Mouse (Mus musculus): Measurements from ENCODE around the gene Fam222a. TPM values are rescaled to one million over a fixed set of nuclear protein-coding genes. Genes with fewer than 3 reads are reported as not detected.

Gene Fam222a
- polyA plus RNA-seq, 1 experiment from 2014 or later = 7.1 TPM

GRCm38 (mm10) chr5:114636091-114636490 lies 68.3 kb downstream of the Fam222a start:
- Histone ChIP-seq H3K9me3 (no peaks in the 10 kb centered on the region), H3K27me3 (replicated peaks) (peaks cover 9% of the 10 kb centered on the region; the same call in 1 of the 2 replicates), H3K4me2 (no peak overlapping the region), H3K27ac (no peak overlapping the region), H3K36me3 (replicated peaks) (no peaks in the 10 kb centered on the region), H3K4me1 (peaks cover 7% of the 10 kb centered on the region; the same call in 1 of the 2 replicates), H3K9ac (no peak overlapping the region), H3K4me3 (no peak overlapping the region)
- no peak for ATAC-seq (replicated peaks)
- WGBS = 80% methylated on average over 25 of the region's 25 CpGs

- Histone ChIP-seq H3K4me1 (peaks cover 7% of the 10 kb centered on the region; the same call in 1 of the 2 replicates), H3K4me3 (peak overlapping the region; percentile 11; the same call in 1 of the 2 replicates), H3K36me3 (replicated peaks) (no peaks in the 10 kb centered on the region), H3K4me2 (peak overlapping the region; percentile 43), H3K9ac (no peak overlapping the region), H3K27ac (no peak overlapping the region), H3K9me3 (no peaks in the 10 kb centered on the region), H3K27me3 (replicated peaks) (peaks cover 9% of the 10 kb centered on the region; the same call in 1 of the 2 replicates)
- WGBS = 10% methylated on average over 22 of the region's 22 CpGs
- peak; percentile 74 for ATAC-seq (replicated peaks)
These were observed 71.2 kb downstream of the Fam222a start for GRCm38 (mm10) chr5:114638769-114639644.

- Histone ChIP-seq H3K4me2 (peak overlapping the region; percentile 43), H3K36me3 (replicated peaks) (no peaks in the 10 kb centered on the region), H3K27me3 (replicated peaks) (peaks cover 9% of the 10 kb centered on the region; the same call in 1 of the 2 replicates), H3K4me1 (peaks cover 7% of the 10 kb centered on the region; the same call in 1 of the 2 replicates), H3K9me3 (no peaks in the 10 kb centered on the region), H3K27ac (no peak overlapping the region), H3K4me3 (0 out of 2 replicates have a peak overlapping the region, but pooled peaks have one; percentile 11), H3K9ac (no peak overlapping the region)
- no peak for ATAC-seq (replicated peaks)
- WGBS = 23% methylated on average over 7 of the region's 7 CpGs
These were observed 71.8 kb downstream of the Fam222a start for GRCm38 (mm10) chr5:114639645-114639957.

- Histone ChIP-seq H3K27ac (no peak overlapping the region), H3K9ac (no peak overlapping the region), H3K27me3 (replicated peaks) (peaks cover 10% of the 10 kb centered on the region), H3K9me3 (no peaks in the 10 kb centered on the region), H3K4me1 (peaks cover 7% of the 10 kb centered on the region; the same call in 1 of the 2 replicates), H3K36me3 (replicated peaks) (no peaks in the 10 kb centered on the region), H3K4me2 (no peak overlapping the region), H3K4me3 (no peak overlapping the region)
- WGBS = 78% methylated on average over 10 of the region's 10 CpGs
- ATAC-seq (replicated peaks) = no peak
These were observed 73.0 kb downstream of the Fam222a start for GRCm38 (mm10) chr5:114640809-114641208.

GRCm38 (mm10) chr5:114644918-114645317 lies 77.1 kb downstream of the Fam222a start:
- WGBS = 60% methylated on average over 6 of the region's 6 CpGs
- peaks cover 17% of the 10 kb centered on the region for H3K4me1 ChIP-seq
- no peak overlapping the region for H3K9ac ChIP-seq
- no peak overlapping the region for H3K27ac ChIP-seq
- no peaks in the 10 kb centered on the region for H3K9me3 ChIP-seq
- peaks cover 8% of the 10 kb centered on the region for H3K27me3 ChIP-seq (replicated peaks)
- no peak for ATAC-seq (replicated peaks)
- no peaks in the 10 kb centered on the region for H3K36me3 ChIP-seq (replicated peaks)
- H3K4me3 ChIP-seq = no peak overlapping the region
- H3K4me2 ChIP-seq = no peak overlapping the region

- peaks cover 25% of the 10 kb centered on the region for H3K4me1 ChIP-seq
- H3K36me3 ChIP-seq (replicated peaks) = no peaks in the 10 kb centered on the region
- no peak overlapping the region for H3K4me3 ChIP-seq
- no peak for ATAC-seq (replicated peaks)
- no peak overlapping the region for H3K9ac ChIP-seq
- H3K27ac ChIP-seq = no peak overlapping the region
- no peak overlapping the region for H3K4me2 ChIP-seq
- WGBS = 83% methylated on average over 5 of the region's 5 CpGs
- peaks cover 8% of the 10 kb centered on the region for H3K27me3 ChIP-seq (replicated peaks)
- no peaks in the 10 kb centered on the region for H3K9me3 ChIP-seq
These were observed 78.1 kb downstream of the Fam222a start for GRCm38 (mm10) chr5:114645916-114646315.

GRCm38 (mm10) chr5:114647211-114647974 lies 79.6 kb downstream of the Fam222a start:
- 2% methylated on average over 27 of the region's 27 CpGs for WGBS
- peaks cover 8% of the 10 kb centered on the region for H3K27me3 ChIP-seq (replicated peaks)
- H3K9ac ChIP-seq = peak overlapping the region; percentile 15; the same call in 1 of the 2 replicates
- H3K4me2 ChIP-seq = peak overlapping the region; percentile 61
- peak; percentile 53; the same call in 1 of the 2 replicates for ATAC-seq (replicated peaks)
- peaks cover 29% of the 10 kb centered on the region for H3K4me1 ChIP-seq
- no peak overlapping the region for H3K27ac ChIP-seq
- H3K36me3 ChIP-seq (replicated peaks) = no peaks in the 10 kb centered on the region
- peak overlapping the region; percentile 30 for H3K4me3 ChIP-seq
- no peaks in the 10 kb centered on the region for H3K9me3 ChIP-seq

GRCm38 (mm10) chr5:114648728-114649311 lies 81.0 kb downstream of the Fam222a start:
- no peaks in the 10 kb centered on the region for H3K9me3 ChIP-seq
- H3K36me3 ChIP-seq (replicated peaks) = no peaks in the 10 kb centered on the region
- no peak for ATAC-seq (replicated peaks)
- no peak overlapping the region for H3K9ac ChIP-seq
- H3K27ac ChIP-seq = no peak overlapping the region
- H3K4me2 ChIP-seq = no peak overlapping the region
- no peak overlapping the region for H3K4me3 ChIP-seq
- H3K27me3 ChIP-seq (replicated peaks) = peaks cover 11% of the 10 kb centered on the region
- 58% methylated on average over 11 of the region's 11 CpGs for WGBS
- peaks cover 29% of the 10 kb centered on the region for H3K4me1 ChIP-seq

GRCm38 (mm10) chr5:114651002-114651401 lies 83.2 kb downstream of the Fam222a start:
- no peak overlapping the region for H3K4me3 ChIP-seq
- peaks cover 10% of the 10 kb centered on the region for H3K27me3 ChIP-seq (replicated peaks)
- ATAC-seq (replicated peaks) = no peak
- H3K9ac ChIP-seq = no peak overlapping the region
- no peak overlapping the region for H3K27ac ChIP-seq
- no peaks in the 10 kb centered on the region for H3K9me3 ChIP-seq
- H3K4me2 ChIP-seq = no peak overlapping the region
- peaks cover 29% of the 10 kb centered on the region for H3K4me1 ChIP-seq
- 31% methylated on average over 14 of the region's 14 CpGs for WGBS
- no peaks in the 10 kb centered on the region for H3K36me3 ChIP-seq (replicated peaks)

GRCm38 (mm10) chr5:114651449-114651848 lies 83.6 kb downstream of the Fam222a start:
- Histone ChIP-seq H3K4me2 (no peak overlapping the region), H3K4me3 (no peak overlapping the region), H3K27ac (no peak overlapping the region), H3K9ac (no peak overlapping the region), H3K36me3 (replicated peaks) (no peaks in the 10 kb centered on the region), H3K27me3 (replicated peaks) (peaks cover 14% of the 10 kb centered on the region), H3K9me3 (no peaks in the 10 kb centered on the region), H3K4me1 (peaks cover 29% of the 10 kb centered on the region)
- no peak for ATAC-seq (replicated peaks)
- WGBS = 29% methylated on average over 3 of the region's 3 CpGs

GRCm38 (mm10) chr5:114653656-114654437 lies 86.0 kb downstream of the Fam222a start:
- H3K9me3 ChIP-seq = no peaks in the 10 kb centered on the region
- H3K9ac ChIP-seq = no peak overlapping the region
- H3K4me2 ChIP-seq = no peak overlapping the region
- H3K4me1 ChIP-seq = peaks cover 25% of the 10 kb centered on the region
- WGBS = 80% methylated on average over 14 of the region's 15 CpGs
- ATAC-seq (replicated peaks) = no peak
- H3K36me3 ChIP-seq (replicated peaks) = no peaks in the 10 kb centered on the region
- H3K27me3 ChIP-seq (replicated peaks) = peaks cover 34% of the 10 kb centered on the region
- no peak overlapping the region for H3K27ac ChIP-seq
- no peak overlapping the region for H3K4me3 ChIP-seq

All from midbrain, embryonic 15.5 days (tissue).